Mouse (Mus musculus) forebrain, embryonic 10.5 days (tissue): ENCODE measurements around the gene Zscan4f. TPM values are rescaled to one million over a fixed set of nuclear protein-coding genes. Genes with fewer than 3 reads are reported as not detected.
"Not testable (repeated sequence)": the region's sequence is repeated elsewhere in the genome, so short reads cannot be mapped to it uniquely, and the experiment has no call there.

Experiments
- DNase-seq: peaks from one replicate; pipeline ENCODE4 v3.0.0-alpha.2; 2017; ENCODE audit warnings: low spot score; ENCODE audit errors: extremely low spot score
- H3K27ac ChIP-seq: fragments of 300-500 bp; sonication (generic); 2 replicates; pipeline ENCODE4 v1.5.1; 2016; ENCODE audit warnings: mild to moderate bottlenecking
- H3K27me3 ChIP-seq: fragments of 300-500 bp; sonication (generic); 2 replicates; pipeline ENCODE4 v1.6.1; 2016; ENCODE audit warnings: mild to moderate bottlenecking; ENCODE audit not compliant: poor library complexity, severe bottlenecking
- H3K36me3 ChIP-seq: fragments of 300-500 bp; sonication (generic); replicated peaks from 2 replicates; pipeline ENCODE4 v1.6.1; 2016; ENCODE audit warnings: mild to moderate bottlenecking, moderate library complexity
- H3K4me1 ChIP-seq: fragments of 300-500 bp; sonication (generic); 2 replicates; pipeline ENCODE4 v1.6.1; 2016
- H3K4me3 ChIP-seq: fragments of 300-500 bp; sonication (generic); 2 replicates; pipeline ENCODE4 v1.5.1; 2016; ENCODE audit warnings: mild to moderate bottlenecking, moderate library complexity
- H3K9me3 ChIP-seq: fragments of 300-500 bp; sonication (generic); 2 replicates; pipeline ENCODE4 v1.6.1; 2016; ENCODE audit warnings: mild to moderate bottlenecking, moderate library complexity
- WGBS: fragments of 180-500 bp; shearing (Covaris S2); methylation state at CpG from one replicate; pipeline ENCODE4 v1.1.7; 2016; 5-methylcytosine and 5-hydroxymethylcytosine counted together
- microRNA-seq: library from miRNA; unstranded; fragments of <30 nt; microRNA quantifications from one replicate; pipeline ENCODE4, GENCODE M21; 2017
- polyA plus RNA-seq: library from polyadenylated mRNA; unstranded; fragments of >200 nt; fragmentation: Nextera tagmentation; extraction: Ambion mirVana; gene quantifications from 2 replicates; pipeline ENCODE4 v1.2.1, GENCODE M21; 2016

Zscan4f gene
- polyA plus RNA-seq, result not detected in 2 replicates

DNA sequence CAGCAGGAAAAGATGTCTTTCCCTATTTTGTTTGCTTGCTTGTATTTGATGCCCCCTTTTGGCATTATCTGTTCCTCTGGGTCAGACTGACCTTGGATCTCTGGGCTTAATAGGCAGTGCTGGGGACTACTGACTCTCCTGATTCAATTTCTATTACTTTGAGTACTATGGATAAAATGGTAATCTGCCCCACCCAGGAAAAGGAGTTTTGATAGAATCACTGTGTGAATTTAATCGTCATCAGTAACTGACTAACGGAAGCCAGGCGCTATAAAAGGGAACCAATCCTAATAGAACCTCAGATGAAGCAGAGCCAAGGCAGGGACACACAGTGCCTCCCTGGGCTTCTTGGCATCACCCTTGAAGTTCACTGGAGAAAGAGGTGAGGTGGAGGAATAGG, at the start of gene Zscan4f:
Gene Zscan4f (plus strand): TSS at position 301 of the 400 bp plus-strand sequence.
- H3K4me1 ChIP-seq, DNase-seq, H3K36me3 ChIP-seq, H3K9me3 ChIP-seq, H3K27ac ChIP-seq, H3K4me3 ChIP-seq, H3K27me3 ChIP-seq: not testable (repeated sequence)
- 93% methylated on average over 3 of the region's 3 CpGs for WGBS

- not testable (repeated sequence) for DNase-seq
Measured at GRCm38 (mm10) chr7:11384641-11385040, 13.1 kb upstream of the Zscan4f start.

More at GRCm38 (mm10) chr7:11384641-11385040, 13.1 kb upstream of the Zscan4f start:
- not testable (repeated sequence) for H3K36me3 ChIP-seq, H3K27me3 ChIP-seq, H3K9me3 ChIP-seq, H3K4me1 ChIP-seq, H3K27ac ChIP-seq, H3K4me3 ChIP-seq

Small RNA genes lying within 50 kb of the gene (microRNA-seq; reads per million reads assigned to microRNA genes)
- gene Gm23087, result not detected

Other genes starting within 250 kb of the Zscan4f start
- not detected in 2 replicates for gene Zscan4d, start 231.8 kb upstream of the Zscan4f start, polyA plus RNA-seq
- not detected in 2 replicates for gene Zscan4e, start 87.2 kb upstream of the Zscan4f start, polyA plus RNA-seq
- gene Zscan4-ps2, start 116.4 kb downstream of the Zscan4f start, polyA plus RNA-seq, result not detected in 2 replicates
- not detected in 2 replicates for gene Zscan4-ps3, start 211.4 kb downstream of the Zscan4f start, polyA plus RNA-seq